Mouse (Mus musculus): ENCODE data around the gene Mcm6. TPM values are rescaled to one million over a fixed set of nuclear protein-coding genes. Genes with fewer than 3 reads are reported as not detected.
A peak's percentile ranks its signal among the peaks of the same experiment; 100 is the strongest.
"Not testable (repeated sequence)": the region's sequence is repeated elsewhere in the genome, so short reads cannot be mapped to it uniquely, and the experiment has no call there.

Mcm6 gene
- total RNA-seq, 2 experiments from 2014 or later: 28.1 to 34.9 TPM

GRCm38 (mm10) chr1:128337708-128338320 lies 21.6 kb downstream of the Mcm6 start:
- intact Hi-C loops (cut with DNase I): no loop called here
- no peak for DNase-seq

- intact Hi-C loops (cut with DNase I): no loop called here
- DNase-seq: no peak
Observed at GRCm38 (mm10) chr1:128330313-128330712, 29.2 kb downstream of the Mcm6 start.

- no peak for DNase-seq
- intact Hi-C loops (cut with DNase I): no loop called here
Observed at GRCm38 (mm10) chr1:128328218-128328617, 31.2 kb downstream of the Mcm6 start, which contains the start of gene Lct. Gene Lct, minus strand, starts transcription at chr1:128328318.

GRCm38 (mm10) chr1:128327165-128327564 lies 32.3 kb downstream of the Mcm6 start:
- no peak for DNase-seq
- intact Hi-C loops (cut with DNase I): no loop called here

GRCm38 (mm10) chr1:128324776-128325175 lies 34.7 kb downstream of the Mcm6 start:
- intact Hi-C loops (cut with DNase I): no loop called here
- DNase-seq: no peak

- intact Hi-C loops (cut with DNase I): no loop called here
Observed at GRCm38 (mm10) chr1:128323026-128323643, 36.3 kb downstream of the Mcm6 start.

GRCm38 (mm10) chr1:128319266-128319665 lies 40.2 kb downstream of the Mcm6 start:
- DNase-seq; intact Hi-C loops (cut with DNase I): not testable (repeated sequence)

More at GRCm38 (mm10) chr1:128323026-128323643, 36.3 kb downstream of the Mcm6 start:
- DNase-seq: no peak

- intact Hi-C loops (cut with DNase I): no loop called here
- DNase-seq: no peak
Observed at GRCm38 (mm10) chr1:128314665-128315064, 44.8 kb downstream of the Mcm6 start.

- DNase-seq: no peak
- intact Hi-C loops (cut with DNase I): no loop called here
Observed at GRCm38 (mm10) chr1:128309043-128309442, 50.4 kb downstream of the Mcm6 start.

- intact Hi-C loops (cut with DNase I): no loop called here
- no peak for DNase-seq
Observed at GRCm38 (mm10) chr1:128303900-128304299, 55.6 kb downstream of the Mcm6 start.

- DNase-seq: no peak
- intact Hi-C loops (cut with DNase I): no loop called here
Observed at GRCm38 (mm10) chr1:128295717-128296528, 63.5 kb downstream of the Mcm6 start.

- intact Hi-C loops (cut with DNase I): no loop called here
- no peak for DNase-seq
Observed at GRCm38 (mm10) chr1:128295296-128295695, 64.2 kb downstream of the Mcm6 start.

GRCm38 (mm10) chr1:128293524-128293923 lies 65.9 kb downstream of the Mcm6 start:
- DNase-seq: no peak
- intact Hi-C loops (cut with DNase I): no loop called here

- DNase-seq: no peak
Observed at GRCm38 (mm10) chr1:128290295-128290694, 69.2 kb downstream of the Mcm6 start.

GRCm38 (mm10) chr1:128285136-128285535 lies 74.3 kb downstream of the Mcm6 start:
- peak; percentile 27 to 29 for DNase-seq
- intact Hi-C loops (cut with DNase I): no loop called here

More at GRCm38 (mm10) chr1:128290295-128290694, 69.2 kb downstream of the Mcm6 start:
- intact Hi-C loops (cut with DNase I): no loop called here

- intact Hi-C loops (cut with DNase I): loop anchor here (5.0 kb wide), 1 partner anchor 548 kb away; no protein-coding TSS in a partner anchor
- DNase-seq: no peak
Observed at GRCm38 (mm10) chr1:128284157-128284690, 75.2 kb downstream of the Mcm6 start.

- intact Hi-C loops (cut with DNase I): loop anchor here (5.0 kb wide), 1 partner anchor 549 kb away; no protein-coding TSS in a partner anchor
Observed at GRCm38 (mm10) chr1:128282924-128283323, 76.5 kb downstream of the Mcm6 start.

GRCm38 (mm10) chr1:128281753-128282152 lies 77.7 kb downstream of the Mcm6 start:
- no peak for DNase-seq
- intact Hi-C loops (cut with DNase I): loop anchor here (5.0 kb wide), 1 partner anchor 551 kb away; no protein-coding TSS in a partner anchor

More at GRCm38 (mm10) chr1:128282924-128283323, 76.5 kb downstream of the Mcm6 start:
- DNase-seq: no peak
